Mouse (Mus musculus) bone marrow macrophage, adult 2 months (primary cell): ENCODE results near the gene Nolc1.

Source experiments
- CTCF ChIP-seq: IDR thresholded peaks from 2 replicates; pipeline ENCODE4 v1.5.1; 2012; ENCODE audit warnings: low read depth, mild to moderate bottlenecking, low read length, moderate library complexity
- POLR2A ChIP-seq: IDR thresholded peaks from 2 replicates; pipeline ENCODE4 v1.6.1; 2012; ENCODE audit warnings: mild to moderate bottlenecking, low read depth, low read length, borderline replicate concordance

DNA sequence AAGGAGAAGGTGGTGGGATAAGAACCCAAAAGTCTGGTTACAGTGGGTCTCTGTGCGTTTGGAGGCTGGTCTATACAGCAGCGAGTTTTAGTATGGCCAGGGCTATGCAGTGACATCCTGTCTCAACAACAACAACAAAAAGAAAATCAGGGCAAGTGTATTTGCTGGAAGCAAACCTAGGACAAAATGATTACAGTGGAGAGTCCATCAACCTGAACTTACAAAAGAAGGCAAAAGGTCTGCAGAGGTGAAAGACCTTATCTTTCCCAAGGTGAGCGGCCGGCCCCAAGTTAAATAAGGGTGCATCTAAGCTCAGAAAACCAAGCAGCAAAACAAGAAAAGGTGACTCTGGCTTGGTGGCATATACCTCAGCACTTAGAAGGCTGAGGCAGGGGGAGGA, 16.0 kb downstream of the Nolc1 start:
- TF ChIP-seq CTCF (no peak), POLR2A (no peak)
